Mouse (Mus musculus) monocyte, adult 59 days (primary cell): ENCODE data around the gene Rhpn2. TPM values are rescaled to one million over a fixed set of nuclear protein-coding genes. Genes with fewer than 3 reads are reported as not detected.

Experiments
- total RNA-seq, 2 experiments: library from RNA; stranded (reverse); gene quantifications; one replicate each; pipeline ENCODE4 v1.2.4; 2023

Gene Rhpn2
- under 1 TPM; 0.16 to 0.21 TPM for total RNA-seq

DNA sequence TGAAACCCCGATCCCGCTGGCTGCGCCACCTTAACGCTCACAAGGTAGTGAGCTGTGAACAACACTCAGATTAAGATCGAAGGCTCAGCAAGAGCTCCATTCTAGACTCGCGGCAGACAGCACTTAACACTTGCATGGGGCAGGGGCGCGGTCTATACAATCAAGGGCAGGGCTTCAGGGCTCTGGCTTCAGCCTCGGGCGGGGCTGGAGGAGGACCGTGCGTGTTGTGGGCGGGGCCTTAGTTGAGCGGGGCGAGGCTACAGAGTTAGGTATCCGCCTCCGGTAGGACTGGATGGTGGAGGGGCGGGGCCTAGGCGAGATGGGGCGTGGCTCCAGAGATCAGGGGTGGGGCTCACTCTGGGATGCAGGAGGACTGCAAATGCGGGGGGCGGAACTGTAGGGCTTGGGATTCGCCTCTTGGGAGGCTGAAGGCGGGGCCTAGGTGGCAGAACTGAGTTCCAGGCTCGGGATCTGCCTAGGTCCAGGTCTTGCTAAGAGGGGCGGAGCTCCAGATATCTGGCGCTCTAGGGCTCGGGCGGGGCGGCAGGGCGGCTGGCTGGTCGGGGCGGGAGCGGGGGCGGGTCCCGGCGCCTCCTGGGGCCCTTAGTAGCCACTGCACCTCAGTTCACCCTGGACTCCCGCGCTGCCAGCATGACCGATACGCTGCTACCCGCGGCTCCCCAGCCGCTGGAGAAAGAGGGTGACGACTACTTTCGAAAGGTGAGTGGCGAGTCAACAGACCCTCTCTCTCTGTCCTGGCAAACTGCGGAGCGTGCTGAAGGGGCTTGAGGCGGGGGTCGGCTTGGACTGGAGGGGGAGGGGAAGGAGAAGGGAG lies at the start of gene Rhpn2:
Gene Rhpn2 (plus strand): TSS at position 479 of the 835 bp plus-strand sequence.

DNA sequence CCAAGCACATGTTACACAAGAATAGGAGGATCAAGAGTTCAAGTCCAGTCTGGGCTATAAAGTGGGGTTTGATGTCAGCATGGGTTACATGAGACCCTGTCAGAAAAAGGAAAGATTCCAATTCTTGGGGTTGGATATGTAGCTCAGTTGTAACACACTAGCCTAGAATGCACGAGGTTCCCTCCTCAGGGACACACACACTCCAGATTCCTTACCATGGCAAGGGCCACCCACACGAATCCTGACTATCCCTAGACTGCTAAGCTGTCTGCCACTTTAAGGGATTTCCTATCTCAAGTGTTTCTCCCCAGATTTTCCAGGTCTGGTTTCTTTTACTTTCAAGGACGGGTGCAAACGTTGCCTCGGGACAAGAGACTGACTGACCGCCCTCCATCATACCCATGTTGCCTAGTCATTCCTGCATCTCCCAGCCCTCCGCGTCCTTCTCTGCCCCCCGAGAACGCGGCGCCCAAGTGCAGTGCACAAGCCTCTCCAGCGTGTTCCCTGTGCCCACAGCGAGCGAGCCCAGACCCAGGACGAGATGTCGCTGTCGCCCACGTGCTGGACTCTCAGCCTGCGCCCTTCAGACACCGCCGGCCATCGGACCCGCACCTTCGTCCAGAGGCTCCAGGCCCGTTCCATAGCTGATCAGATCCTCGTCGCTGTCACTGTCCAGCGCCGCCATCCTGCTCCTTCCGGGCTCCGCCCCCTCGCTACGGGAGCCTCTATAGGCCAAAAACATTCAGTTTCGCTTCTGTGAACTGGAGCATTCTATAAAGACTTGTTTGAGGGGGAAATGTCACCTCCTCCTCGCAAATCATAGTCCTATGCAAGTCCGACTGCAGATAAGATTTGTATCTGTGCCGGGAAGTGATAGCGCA lies 16.0 kb upstream of the Rhpn2 start, which contains the start of gene Gpatch1:
Gene Gpatch1 (minus strand): TSS at position 712 of the 881 bp plus-strand sequence.

DNA sequence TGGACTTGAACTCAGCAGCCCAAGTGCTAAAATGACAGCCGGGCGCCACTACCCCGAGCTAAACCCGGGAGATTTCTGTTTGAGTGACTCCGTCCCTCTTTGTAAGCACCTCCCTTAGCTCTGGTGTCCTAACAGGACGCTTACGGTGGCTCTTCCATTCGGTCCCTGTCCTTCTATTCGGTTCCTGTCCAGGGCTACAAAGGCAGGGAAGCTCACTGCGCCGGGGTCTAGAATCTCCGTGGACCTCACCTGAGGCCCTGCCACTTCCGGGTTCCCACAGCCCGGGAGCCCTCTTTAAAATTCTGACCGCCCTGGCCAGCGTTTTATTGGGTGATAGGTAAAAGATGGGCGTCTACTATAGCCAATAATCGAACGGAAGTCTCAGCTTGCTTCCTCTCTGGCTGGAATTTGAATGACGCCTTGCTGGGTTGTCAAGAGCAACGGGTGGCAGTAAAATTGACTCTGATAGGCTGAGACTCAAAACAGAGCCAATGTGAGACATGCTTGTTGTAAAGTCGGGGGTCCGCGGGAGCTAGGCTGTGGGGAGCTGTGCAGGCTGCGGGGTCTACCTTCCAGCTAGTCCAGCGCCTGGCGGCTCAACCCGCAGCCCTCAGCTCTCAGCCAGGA lies 62.7 kb downstream of the Rhpn2 start, which contains the start of the genes Faap24 and Cep89:
Gene Faap24 (minus strand): TSS at position 295 of the 627 bp plus-strand sequence.
Gene Cep89 (plus strand): TSS at position 494 of the 627 bp plus-strand sequence.

Other genes with a start within 250 kb of the Rhpn2 start
- gene Cebpa, start 214.9 kb upstream of the Rhpn2 start, total RNA-seq = 100 to 1,000 TPM; 143 to 160 TPM
- not detected for gene Slc7a10, start 147.8 kb upstream of the Rhpn2 start, total RNA-seq
- gene Lrp3, start 118.7 kb upstream of the Rhpn2 start, total RNA-seq = not detected
- gene Gpatch1, start 15.7 kb upstream of the Rhpn2 start, total RNA-seq = 10 to 100 TPM in 1 of 2 experiments, 1 to 10 TPM in 1; 9.1 to 12.4 TPM
- gene Faap24, start 62.7 kb downstream of the Rhpn2 start, total RNA-seq = 1 to 10 TPM; 4.9 to 6.7 TPM
- gene Cep89, start 62.9 kb downstream of the Rhpn2 start, total RNA-seq = 1 to 10 TPM; 6.1 to 7.4 TPM
- gene Slc7a9, start 114.6 kb downstream of the Rhpn2 start, total RNA-seq = not detected
- gene Tdrd12, start 203.6 kb downstream of the Rhpn2 start, total RNA-seq = not detected
- 10 to 100 TPM; 12.9 to 13.7 TPM for gene Nudt19, start 222.1 kb downstream of the Rhpn2 start, total RNA-seq